Mouse (Mus musculus): ENCODE data around the gene 4930402H24Rik. TPM values are rescaled to one million over a fixed set of nuclear protein-coding genes. Genes with fewer than 3 reads are reported as not detected.
A peak's percentile ranks its signal among the peaks of the same experiment; 100 is the strongest.

Gene 4930402H24Rik
- polyA plus RNA-seq, 1 experiment from 2014 or later: 112 TPM

DNA sequence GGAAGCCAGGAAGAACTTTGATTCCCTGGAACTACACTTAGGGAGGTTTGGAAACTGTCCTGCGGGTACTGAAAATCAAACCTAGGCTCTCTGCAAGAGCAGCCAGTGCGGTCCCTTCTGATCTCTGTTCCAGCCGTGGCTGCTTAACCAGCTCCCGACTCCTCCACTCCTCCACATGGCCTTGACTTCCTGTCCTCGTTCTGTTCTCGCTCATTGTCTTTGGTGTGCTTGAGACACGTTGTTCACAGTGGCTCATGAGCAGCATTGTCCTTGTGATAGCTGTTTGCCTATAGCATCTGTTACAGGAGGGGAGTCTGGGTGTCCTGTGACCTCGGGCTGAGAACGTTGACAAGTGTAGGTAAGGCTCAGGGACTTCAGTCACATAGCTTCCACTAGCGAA lies 229.0 kb downstream of the 4930402H24Rik start:
- Histone ChIP-seq H3K27me3 (no peaks in the 10 kb centered on the region), H3K9ac (replicated peaks) (no peak overlapping the region), H3K36me3 (peaks cover 97% of the 10 kb centered on the region), H3K4me3 (replicated peaks) (no peak overlapping the region), H3K4me1 (replicated peaks) (no peaks in the 10 kb centered on the region), H3K27ac (no peak overlapping the region), H3K4me2 (replicated peaks) (no peak overlapping the region), H3K9me3 (no peaks in the 10 kb centered on the region)
- no peak for ATAC-seq
- 95% methylated on average over 10 of the region's 10 CpGs for whole genome bisulfite sequencing

DNA sequence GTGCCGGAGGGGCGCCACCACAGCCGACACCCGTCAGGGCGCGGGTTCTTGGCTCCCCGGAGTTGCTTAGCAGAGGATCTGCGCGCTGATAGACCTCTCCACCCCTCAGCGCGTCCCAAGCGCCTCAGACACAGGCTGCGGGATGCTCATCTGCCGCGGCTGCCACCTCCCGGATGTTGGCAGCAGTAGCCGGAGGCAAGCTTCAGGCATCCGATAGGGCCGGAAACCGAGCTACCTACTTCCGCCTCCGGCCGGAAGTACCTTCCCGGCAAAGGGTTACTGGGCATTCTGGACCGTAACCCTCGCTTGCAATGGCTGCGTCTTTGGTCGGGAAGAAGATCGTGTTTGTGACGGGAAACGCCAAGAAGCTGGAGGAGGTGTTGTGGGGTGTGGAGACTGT lies 238.6 kb downstream of the 4930402H24Rik start, which contains the start of gene Itpa:
Gene Itpa, plus strand, starts transcription at position 52 of the 400 bp plus-strand sequence.
- Histone ChIP-seq H3K4me1 (replicated peaks) (peaks cover 34% of the 10 kb centered on the region), H3K27ac (peak within 1 kb of the TSS; percentile 91), H3K9ac (replicated peaks) (peak within 1 kb of the TSS; percentile 82), H3K36me3 (peaks cover 13% of the 10 kb centered on the region), H3K4me3 (replicated peaks) (peak within 1 kb of the TSS; percentile 76), H3K4me2 (replicated peaks) (peak within 1 kb of the TSS; percentile 94), H3K27me3 (no peaks in the 10 kb centered on the region), H3K9me3 (no peaks in the 10 kb centered on the region)
- peak; percentile 76 for ATAC-seq
- under 1% methylated on average over 31 of the region's 31 CpGs for WGBS

DNA sequence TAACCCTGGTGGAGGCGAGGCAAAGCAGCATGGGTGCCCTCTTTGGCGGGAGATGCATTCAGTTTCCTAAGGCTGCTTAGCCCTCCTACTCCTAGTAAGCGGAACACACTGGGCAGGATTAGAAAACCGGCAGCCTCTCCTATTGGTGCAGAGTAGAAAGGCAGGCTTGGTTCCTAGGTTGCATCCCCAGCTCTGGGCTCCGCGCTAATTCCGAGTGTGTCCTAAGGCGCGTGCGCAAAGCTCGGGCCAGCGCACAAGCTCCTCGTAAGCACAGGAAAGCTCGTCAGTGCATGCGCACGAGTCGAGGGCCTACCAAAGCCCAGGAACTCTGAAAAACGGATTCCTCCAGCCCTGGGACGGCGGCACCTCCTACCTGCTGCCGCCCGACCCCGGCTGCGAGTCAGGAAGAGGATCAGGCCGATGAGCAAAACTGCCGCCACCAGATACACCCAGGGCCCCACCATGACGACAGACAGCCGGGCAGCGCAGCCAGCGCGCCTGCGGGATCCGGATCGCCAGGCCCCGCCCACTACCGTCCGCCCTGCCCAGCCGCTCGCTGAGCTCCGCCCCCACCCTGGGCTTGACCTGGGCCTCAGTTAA lies 242.0 kb downstream of the 4930402H24Rik start, which contains the start of gene Ddrgk1:
Gene Ddrgk1, minus strand, starts transcription at position 558 of the 600 bp plus-strand sequence.
- Histone ChIP-seq H3K27me3 (no peaks in the 10 kb centered on the region), H3K4me1 (replicated peaks) (peaks cover 36% of the 10 kb centered on the region), H3K4me2 (replicated peaks) (peak within 1 kb of the TSS; percentile 73), H3K9ac (replicated peaks) (peak within 1 kb of the TSS; percentile 81), H3K9me3 (no peaks in the 10 kb centered on the region), H3K4me3 (replicated peaks) (peak within 1 kb of the TSS; percentile 60), H3K36me3 (peaks cover 22% of the 10 kb centered on the region), H3K27ac (peak within 1 kb of the TSS; percentile 98)
- peak; percentile 98 for ATAC-seq
- WGBS: under 1% methylated on average over 40 of the region's 40 CpGs

DNA sequence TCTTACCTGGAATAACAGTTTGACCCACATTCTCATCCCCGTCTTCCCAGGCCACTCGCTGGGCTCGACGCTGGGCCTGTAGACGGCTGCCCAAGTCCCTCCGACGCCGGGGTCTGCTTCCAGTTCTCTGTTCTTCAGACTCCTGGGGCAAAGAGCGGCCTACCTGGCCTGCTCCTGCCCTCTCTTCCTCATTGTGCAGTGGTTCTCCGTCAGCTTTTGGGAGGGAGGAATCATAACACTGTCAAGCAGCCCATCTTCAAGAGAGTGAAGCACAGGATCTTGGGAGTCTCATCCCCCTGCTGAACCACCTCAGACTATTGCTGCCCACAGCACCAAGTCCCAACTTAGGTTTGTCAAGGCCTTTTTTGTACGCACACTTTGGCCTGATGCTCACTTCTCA lies 242.9 kb downstream of the 4930402H24Rik start:
- Histone ChIP-seq H3K27ac (peak overlapping the region; percentile 98), H3K4me1 (replicated peaks) (peaks cover 29% of the 10 kb centered on the region), H3K4me2 (replicated peaks) (peak overlapping the region; percentile 73), H3K9ac (replicated peaks) (peak overlapping the region; percentile 81), H3K9me3 (no peaks in the 10 kb centered on the region), H3K4me3 (replicated peaks) (peak overlapping the region; percentile 60), H3K27me3 (no peaks in the 10 kb centered on the region), H3K36me3 (peaks cover 31% of the 10 kb centered on the region)
- WGBS: 87% methylated on average over 11 of the region's 11 CpGs
- ATAC-seq: no peak

DNA sequence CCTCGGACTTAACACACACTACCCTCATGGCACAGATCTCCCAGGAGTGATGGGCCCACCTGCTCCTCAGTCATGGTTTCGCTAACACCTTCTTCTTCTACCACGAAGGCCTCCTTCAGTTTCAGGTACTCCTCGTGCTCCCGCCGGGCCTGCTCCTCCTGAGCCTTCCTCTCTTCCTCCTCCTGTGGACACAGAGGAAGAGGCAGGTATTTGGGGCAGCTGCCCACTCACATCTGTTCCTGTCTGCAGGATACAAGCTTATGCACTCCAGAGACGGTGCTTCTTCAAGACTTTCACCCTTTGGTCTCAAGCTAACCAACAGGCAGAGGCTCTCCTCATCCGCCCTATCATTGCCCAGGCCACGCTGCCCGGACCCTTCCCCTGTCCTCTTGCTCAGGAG lies 247.7 kb downstream of the 4930402H24Rik start:
- Histone ChIP-seq H3K27me3 (no peaks in the 10 kb centered on the region), H3K36me3 (peaks cover 77% of the 10 kb centered on the region), H3K9ac (replicated peaks) (no peak overlapping the region), H3K4me1 (replicated peaks) (peaks cover 18% of the 10 kb centered on the region), H3K27ac (no peak overlapping the region), H3K4me3 (replicated peaks) (no peak overlapping the region), H3K9me3 (no peaks in the 10 kb centered on the region), H3K4me2 (replicated peaks) (no peak overlapping the region)
- ATAC-seq: no peak
- 96% methylated on average over 10 of the region's 10 CpGs for WGBS

DNA sequence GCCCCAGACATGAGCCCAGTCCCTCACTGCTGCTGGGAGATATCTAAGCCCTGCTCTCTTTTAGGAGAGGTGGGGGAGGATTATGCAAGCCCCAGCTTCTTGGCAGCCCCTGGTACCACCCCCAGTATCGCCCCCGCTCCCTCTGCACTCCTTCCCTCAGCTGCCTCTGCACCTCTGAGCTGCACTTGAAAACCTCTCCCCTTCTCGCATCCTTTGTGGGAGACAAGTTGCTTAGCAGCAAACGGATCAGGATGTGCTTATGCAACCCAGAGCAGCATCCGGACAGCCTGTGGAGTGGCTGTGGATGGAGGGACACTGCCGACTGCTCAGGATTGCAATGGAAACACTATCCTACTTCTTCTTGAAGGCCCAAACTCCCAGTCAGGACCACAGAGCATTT lies 248.7 kb downstream of the 4930402H24Rik start:
- no peak overlapping the region for H3K4me2 ChIP-seq (replicated peaks)
- peaks cover 9% of the 10 kb centered on the region for H3K4me1 ChIP-seq (replicated peaks)
- 88% methylated on average over 6 of the region's 6 CpGs for WGBS

DNA sequence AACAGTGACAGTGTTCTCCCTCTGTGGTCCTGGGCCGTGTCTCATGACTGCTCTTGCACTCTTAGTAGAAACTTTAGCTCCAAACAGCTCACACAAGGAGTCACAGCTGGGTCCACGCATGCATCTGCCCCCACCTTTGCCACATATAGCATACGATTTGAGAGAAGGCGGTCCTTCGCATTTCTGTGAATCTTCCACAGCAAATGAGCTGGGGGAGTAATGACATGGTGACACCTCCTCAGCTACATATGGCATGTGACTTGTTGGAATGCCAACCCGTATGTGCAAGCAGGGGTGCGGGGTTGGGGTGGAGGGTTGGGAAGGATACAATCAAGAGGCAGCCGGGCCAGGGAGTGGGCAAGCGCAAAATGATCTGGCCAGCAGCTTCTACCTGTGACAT lies 249.7 kb downstream of the 4930402H24Rik start:
- no peaks in the 10 kb centered on the region for H3K4me1 ChIP-seq (replicated peaks)
- no peaks in the 10 kb centered on the region for H3K27me3 ChIP-seq
- peaks cover 81% of the 10 kb centered on the region for H3K36me3 ChIP-seq
- H3K4me2 ChIP-seq (replicated peaks): no peak overlapping the region
- H3K27ac ChIP-seq: no peak overlapping the region
- no peak for ATAC-seq
- 91% methylated on average over 9 of the region's 9 CpGs for WGBS
- no peaks in the 10 kb centered on the region for H3K9me3 ChIP-seq
- H3K9ac ChIP-seq (replicated peaks): no peak overlapping the region
- no peak overlapping the region for H3K4me3 ChIP-seq (replicated peaks)

More for the DNA sequence above, 248.7 kb downstream of the 4930402H24Rik start:
- no peak for ATAC-seq
- Histone ChIP-seq H3K9me3 (no peaks in the 10 kb centered on the region), H3K9ac (replicated peaks) (no peak overlapping the region), H3K4me3 (replicated peaks) (no peak overlapping the region), H3K36me3 (peaks cover 87% of the 10 kb centered on the region), H3K27ac (no peak overlapping the region), H3K27me3 (no peaks in the 10 kb centered on the region)

Other genes with a start within 250 kb of the 4930402H24Rik start
- 60.2 and 62.0 TPM in 2 replicates for gene Ddrgk1, start 241.7 kb downstream of the 4930402H24Rik start, polyA plus RNA-seq (2015; fragmentation: Nextera tagmentation; extraction: Ambion mirVana)
- gene Itpa, start 238.8 kb downstream of the 4930402H24Rik start, polyA plus RNA-seq (2015; fragmentation: Nextera tagmentation; extraction: Ambion mirVana): 155 and 165 TPM in 2 replicates
- gene Slc4a11, start 208.9 kb downstream of the 4930402H24Rik start, polyA plus RNA-seq (2015; fragmentation: Nextera tagmentation; extraction: Ambion mirVana): 0.46 and 0.61 TPM in 2 replicates
- gene Atrn, start 89 bp upstream of the 4930402H24Rik start, polyA plus RNA-seq (2015; fragmentation: Nextera tagmentation; extraction: Ambion mirVana): 11.9 and 12.9 TPM in 2 replicates
- gene Gfra4, start 136.7 kb upstream of the 4930402H24Rik start, polyA plus RNA-seq (2015; fragmentation: Nextera tagmentation; extraction: Ambion mirVana): 14.1 and 15.2 TPM in 2 replicates
- gene Adam33, start 157.4 kb upstream of the 4930402H24Rik start, polyA plus RNA-seq (2015; fragmentation: Nextera tagmentation; extraction: Ambion mirVana): 0.38 and 0.81 TPM in 2 replicates
- 0.06 and 0.17 TPM in 2 replicates for gene Siglec1, start 180.4 kb upstream of the 4930402H24Rik start, polyA plus RNA-seq (2015; fragmentation: Nextera tagmentation; extraction: Ambion mirVana)
- 3.1 and 4.0 TPM in 2 replicates for gene Hspa12b, start 220.9 kb upstream of the 4930402H24Rik start, polyA plus RNA-seq (2015; fragmentation: Nextera tagmentation; extraction: Ambion mirVana)
- not detected in 2 replicates for gene Gm11037, start 227.1 kb upstream of the 4930402H24Rik start, polyA plus RNA-seq (2015; fragmentation: Nextera tagmentation; extraction: Ambion mirVana)